Mouse (Mus musculus) G1E (cell line): ENCODE data around the gene Ube2n.

Experiments
- CTCF ChIP-seq: IDR thresholded peaks from 2 replicates; pipeline ENCODE4 v1.5.1; 2012; ENCODE audit warnings: low read depth, low read length, inconsistent platforms, mixed read lengths
- GATA1 ChIP-seq: IDR thresholded peaks from 2 replicates; pipeline ENCODE4 v1.6.1; 2012; ENCODE audit warnings: borderline replicate concordance, low read length, inconsistent platforms, mixed read lengths

DNA sequence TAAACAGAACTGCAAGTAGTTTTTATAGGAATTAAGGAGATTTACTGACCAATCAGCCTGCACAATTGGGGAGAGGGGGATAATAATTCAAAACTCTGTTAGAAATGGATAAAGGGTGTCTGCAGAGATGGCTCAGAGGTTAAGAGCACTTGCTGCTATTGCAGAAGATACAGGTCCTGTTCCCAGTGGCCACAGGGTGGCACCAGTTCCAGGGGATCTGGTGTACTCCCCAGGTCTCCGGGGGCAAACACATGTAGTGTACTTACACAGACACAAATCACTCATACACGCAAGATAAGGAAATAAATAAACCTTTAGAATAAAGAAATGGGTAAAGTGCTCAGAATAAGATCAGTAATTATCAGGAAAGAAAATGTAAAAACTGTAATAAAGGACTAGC, 25.3 kb upstream of the Ube2n start:
- TF ChIP-seq CTCF = no peak
- no peak for TF ChIP-seq GATA1
